Mouse (Mus musculus) thymus, adult 2 months (tissue): ENCODE data around the gene Mmp10. TPM values are rescaled to one million over a fixed set of nuclear protein-coding genes. Genes with fewer than 3 reads are reported as not detected.

Source experiments
- DNase-seq: peaks from one replicate; pipeline ENCODE4 v3.0.0; 2021
- H3K27ac ChIP-seq: fragments of 200-500 bp; 2 replicates; pipeline ENCODE4 v1.5.1; 2012; ENCODE audit warnings: low read length, control low read depth; ENCODE audit not compliant: control insufficient read depth, insufficient read depth
- H3K27me3 ChIP-seq: fragments of 200-500 bp; 2 replicates; pipeline ENCODE4 v1.6.1; 2012; ENCODE audit warnings: mild to moderate bottlenecking, low read length, moderate library complexity, mixed read lengths; ENCODE audit not compliant: control insufficient read depth, insufficient read depth
- H3K36me3 ChIP-seq: fragments of 200-500 bp; 2 replicates; pipeline ENCODE4 v1.6.1; 2012; ENCODE audit warnings: mild to moderate bottlenecking, low read length, moderate library complexity; ENCODE audit not compliant: control insufficient read depth, insufficient read depth
- H3K4me1 ChIP-seq: fragments of 200-500 bp; replicated peaks from 2 replicates; pipeline ENCODE4 v1.6.1; 2012; ENCODE audit warnings: low read length; ENCODE audit not compliant: control insufficient read depth, insufficient read depth
- H3K4me3 ChIP-seq: fragments of 200-500 bp; 2 replicates; pipeline ENCODE4 v1.5.1; 2012; ENCODE audit warnings: mild to moderate bottlenecking, low read length, control low read depth, moderate library complexity; ENCODE audit not compliant: control insufficient read depth, insufficient read depth
- CTCF ChIP-seq: fragments of 200-500 bp; IDR thresholded peaks from 2 replicates; pipeline ENCODE4 v1.5.1; 2012; ENCODE audit warnings: mild to moderate bottlenecking, control low read depth, low read length, moderate library complexity, borderline replicate concordance; ENCODE audit not compliant: control insufficient read depth, poor library complexity, insufficient read depth; ENCODE audit errors: extremely low read depth
- POLR2A ChIP-seq: fragments of 200-500 bp; IDR thresholded peaks from 2 replicates; pipeline ENCODE4 v1.6.1; 2012; ENCODE audit warnings: mild to moderate bottlenecking, low read length, control low read depth, moderate library complexity; ENCODE audit not compliant: control insufficient read depth, poor library complexity, insufficient read depth; ENCODE audit errors: extremely low read depth
- WGBS: fragments of 180-500 bp; shearing (Covaris S2); methylation state at CpG from one replicate; pipeline ENCODE4 v1.1.7; 2018; 5-methylcytosine and 5-hydroxymethylcytosine counted together
- polyA plus RNA-seq: library from polyadenylated mRNA; depleted of rRNA; stranded (reverse); fragments of >200 nt; gene quantifications from 2 replicates; pipeline ENCODE4 v1.2.3, GENCODE M21; 2012; rRNA removed

Mmp10 gene
- polyA plus RNA-seq, 1 experiment, result not detected

DNA sequence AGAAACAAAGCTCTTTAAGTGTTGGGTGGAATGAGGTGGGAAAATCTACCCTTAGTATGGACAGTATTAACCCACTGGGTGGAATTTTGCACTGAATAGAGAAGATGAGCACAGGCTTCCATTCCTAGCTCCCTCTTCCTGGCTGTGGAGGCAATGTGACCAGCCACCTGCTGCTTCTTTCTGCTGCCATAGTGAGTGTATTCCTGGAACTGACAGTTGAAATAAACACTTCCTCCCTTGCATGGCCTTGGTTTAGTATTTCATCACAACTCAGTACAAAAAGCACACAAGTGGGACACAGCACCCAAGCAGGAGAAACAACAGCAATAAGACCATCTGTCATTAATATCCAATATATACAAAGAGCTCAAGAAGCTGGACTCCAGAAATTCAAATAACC lies 49.8 kb downstream of the Mmp10 start:
- Histone ChIP-seq H3K4me3 (no peak overlapping the region), H3K36me3 (no peaks in the 10 kb centered on the region)

DNA sequence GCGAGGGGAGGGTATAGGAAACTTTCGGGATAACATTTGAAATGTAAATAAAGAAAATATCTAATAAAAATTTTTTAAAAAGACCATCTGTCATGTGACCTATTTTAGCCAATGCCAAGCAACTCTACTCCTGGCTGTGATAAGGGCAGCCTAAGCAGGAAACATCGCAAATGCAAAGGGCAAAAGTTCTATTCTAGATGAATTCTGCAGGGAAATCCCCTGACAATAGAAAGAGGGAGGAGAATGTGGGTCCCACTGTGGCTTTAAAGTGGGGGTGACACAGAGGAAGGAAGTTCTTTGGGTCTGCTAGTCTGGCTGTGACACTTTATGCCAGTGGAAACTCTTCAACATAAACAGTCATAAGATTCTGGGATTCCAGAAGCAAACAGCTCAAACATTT lies 51.4 kb downstream of the Mmp10 start:
- Histone ChIP-seq H3K4me3 (no peak overlapping the region), H3K36me3 (no peaks in the 10 kb centered on the region), H3K27ac (no peak overlapping the region), H3K4me1 (no peaks in the 10 kb centered on the region), H3K27me3 (no peaks in the 10 kb centered on the region)
- no peak for DNase-seq
- TF ChIP-seq CTCF, result no peak
- no peak for TF ChIP-seq POLR2A
- 68% methylated on average over 3 of the region's 3 CpGs for WGBS

More for the DNA sequence above, 49.8 kb downstream of the Mmp10 start:
- Histone ChIP-seq H3K27me3 (no peaks in the 10 kb centered on the region), H3K4me1 (no peaks in the 10 kb centered on the region), H3K27ac (no peak overlapping the region)
- DNase-seq, result no peak
- no peak for TF ChIP-seq POLR2A
- no peak for TF ChIP-seq CTCF

GRCm38 (mm10) chr9:7554382-7554781 lies 52.2 kb downstream of the Mmp10 start:
- H3K27ac ChIP-seq, result no peak overlapping the region
- WGBS, result 30% methylated on average over 3 of the region's 3 CpGs
- H3K4me1 ChIP-seq, result no peaks in the 10 kb centered on the region
- no peak for TF ChIP-seq POLR2A
- no peak for TF ChIP-seq CTCF
- H3K27me3 ChIP-seq, result no peaks in the 10 kb centered on the region
- peak; percentile 24 for DNase-seq
- no peak overlapping the region for H3K4me3 ChIP-seq
- no peaks in the 10 kb centered on the region for H3K36me3 ChIP-seq

- TF ChIP-seq POLR2A, result no peak
- no peak for TF ChIP-seq CTCF
- no peak for DNase-seq
- no peak within 1 kb of the TSS for H3K4me3 ChIP-seq
Measured at GRCm38 (mm10) chr9:7558221-7559017, 56.3 kb downstream of the Mmp10 start, which contains the start of gene Mmp8. Mmp8 (plus strand) TSS chr9:7558456.

More at GRCm38 (mm10) chr9:7558221-7559017, 56.3 kb downstream of the Mmp10 start, which contains the start of gene Mmp8:
- WGBS, result 64% methylated on average over 8 of the region's 8 CpGs
- no peaks in the 10 kb centered on the region for H3K36me3 ChIP-seq
- no peak within 1 kb of the TSS for H3K27ac ChIP-seq
- H3K4me1 ChIP-seq, result no peaks in the 10 kb centered on the region
- no peaks in the 10 kb centered on the region for H3K27me3 ChIP-seq

Other genes with a start within 250 kb of the Mmp10 start
- gene Mmp13, start 229.8 kb upstream of the Mmp10 start, polyA plus RNA-seq, result 0.20 and 0.36 TPM in 2 replicates
- 2.2 and 3.6 TPM in 2 replicates for gene Mmp12, start 158.0 kb upstream of the Mmp10 start, polyA plus RNA-seq
- not detected in 2 replicates for gene Mmp1b, start 114.3 kb upstream of the Mmp10 start, polyA plus RNA-seq
- gene Mmp3, start 56.5 kb upstream of the Mmp10 start, polyA plus RNA-seq, result 1.2 and 1.3 TPM in 2 replicates
- gene Mmp8, start 56.1 kb downstream of the Mmp10 start, polyA plus RNA-seq, result 0.31 and 0.64 TPM in 2 replicates
- 0.24 and 0.47 TPM in 2 replicates for gene Mmp27, start 69.0 kb downstream of the Mmp10 start, polyA plus RNA-seq
- gene Mmp20, start 125.9 kb downstream of the Mmp10 start, polyA plus RNA-seq, result 0.04 TPM in 1 of 2 replicates, not detected in the other
- 1.1 and 2.3 TPM in 2 replicates for gene Mmp7, start 189.7 kb downstream of the Mmp10 start, polyA plus RNA-seq